Mouse (Mus musculus) kidney, postnatal 0 days (tissue): ENCODE results near the gene Fam189a2. TPM values are rescaled to one million over a fixed set of nuclear protein-coding genes. Genes with fewer than 3 reads are reported as not detected.
A peak's percentile ranks its signal among the peaks of the same experiment; 100 is the strongest.

ENCODE experiments used
- ATAC-seq: fragments of 200-750 bp; cut with Nextera tagmentation; replicated peaks from 2 replicates; pipeline ENCODE4 v1.8.0; 2017; ENCODE audit warnings: low read depth, moderate number of reproducible peaks, moderate TSS enrichment, moderate library complexity; ENCODE audit not compliant: low FRiP score
- DNase-seq: peaks from one replicate; pipeline ENCODE4 v3.0.0-alpha.2; 2016; ENCODE audit warnings: low spot score
- H3K27ac ChIP-seq: fragments of 300-500 bp; sonication (generic); 2 replicates; pipeline ENCODE4 v1.5.1; 2014; ENCODE audit warnings: mild to moderate bottlenecking
- H3K27me3 ChIP-seq: fragments of 300-500 bp; sonication (generic); 2 replicates; pipeline ENCODE4 v1.6.1; 2014; ENCODE audit warnings: low read length, mixed read lengths; ENCODE audit not compliant: insufficient read depth
- H3K36me3 ChIP-seq: fragments of 300-500 bp; sonication (generic); 2 replicates; pipeline ENCODE4 v1.6.1; 2014; ENCODE audit warnings: low read length, mixed read lengths; ENCODE audit not compliant: insufficient read depth
- H3K4me1 ChIP-seq: fragments of 300-500 bp; sonication (generic); replicated peaks from 2 replicates; pipeline ENCODE4 v1.6.1; 2014; ENCODE audit warnings: antibody characterized with exemption, low read length, mixed read lengths; ENCODE audit not compliant: insufficient read depth
- H3K4me2 ChIP-seq: fragments of 300-500 bp; sonication (generic); 2 replicates; pipeline ENCODE4 v1.6.1; 2014; ENCODE audit warnings: mild to moderate bottlenecking, low read length, moderate library complexity, mixed read lengths
- H3K4me3 ChIP-seq: fragments of 300-500 bp; sonication (generic); replicated peaks from 2 replicates; pipeline ENCODE4 v1.5.1; 2014; ENCODE audit warnings: low read depth, low read length
- H3K9ac ChIP-seq: fragments of 300-500 bp; sonication (generic); 2 replicates; pipeline ENCODE4 v1.6.1; 2014; ENCODE audit warnings: low read depth, low read length
- H3K9me3 ChIP-seq: fragments of 300-500 bp; sonication (generic); replicated peaks from 2 replicates; pipeline ENCODE4 v1.6.1; 2016; ENCODE audit warnings: low read length, inconsistent platforms, mixed read lengths
- CTCF ChIP-seq: IDR thresholded peaks from 2 replicates; pipeline ENCODE4 v1.5.1; 2016; ENCODE audit warnings: antibody characterized with exemption, low read depth, mild to moderate bottlenecking, moderate library complexity
- WGBS: fragments of 180-500 bp; shearing (Covaris S2); extraction: QIAGEN DNeasy Blood & Tissue Kit; methylation state at CpG from one replicate; pipeline ENCODE4 v1.1.7; 2014; 5-methylcytosine and 5-hydroxymethylcytosine counted together
- polyA plus RNA-seq: library from polyadenylated mRNA; unstranded; fragments of >200 nt; fragmentation: Nextera tagmentation; extraction: Ambion mirVana; gene quantifications from 2 replicates; pipeline ENCODE4 v1.2.1, GENCODE M21; 2015

The Fam189a2 gene
- polyA plus RNA-seq, 1 experiment from 2014 or later: 1.6 TPM

DNA sequence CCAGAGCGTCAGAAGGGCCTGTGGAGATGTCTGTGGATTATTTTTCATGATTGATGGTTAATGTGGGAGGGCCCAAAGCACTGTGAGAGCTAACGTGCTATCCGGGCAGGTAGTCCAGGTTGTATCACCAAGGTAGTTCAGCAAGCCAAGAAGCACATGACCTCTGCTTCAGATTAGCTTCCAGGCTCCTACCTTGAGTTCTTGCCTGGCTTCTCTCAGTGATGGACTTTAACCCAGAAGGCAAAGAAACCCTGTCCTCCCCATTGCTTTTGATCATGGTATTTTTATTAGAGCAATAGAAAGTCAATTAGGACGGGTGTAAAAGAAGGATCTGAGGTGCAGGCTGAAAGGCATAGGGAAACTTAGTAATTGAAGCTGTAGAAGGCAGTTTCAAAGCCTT is 32.8 kb upstream of the Fam189a2 start:
- Histone ChIP-seq H3K9me3 (no peaks in the 10 kb centered on the region), H3K36me3 (no peaks in the 10 kb centered on the region), H3K4me3 (no peak overlapping the region), H3K9ac (no peak overlapping the region), H3K4me2 (no peak overlapping the region), H3K27me3 (no peaks in the 10 kb centered on the region), H3K4me1 (no peaks in the 10 kb centered on the region), H3K27ac (no peak overlapping the region)
- no peak for TF ChIP-seq CTCF
- ATAC-seq (no peak), DNase-seq (no peak)
- 42% methylated on average over 4 of the region's 4 CpGs for WGBS

GRCm38 (mm10) chr19:24058851-24059250 is 28.0 kb upstream of the Fam189a2 start:
- ATAC-seq: no peak
- no peak for TF ChIP-seq CTCF

DNA sequence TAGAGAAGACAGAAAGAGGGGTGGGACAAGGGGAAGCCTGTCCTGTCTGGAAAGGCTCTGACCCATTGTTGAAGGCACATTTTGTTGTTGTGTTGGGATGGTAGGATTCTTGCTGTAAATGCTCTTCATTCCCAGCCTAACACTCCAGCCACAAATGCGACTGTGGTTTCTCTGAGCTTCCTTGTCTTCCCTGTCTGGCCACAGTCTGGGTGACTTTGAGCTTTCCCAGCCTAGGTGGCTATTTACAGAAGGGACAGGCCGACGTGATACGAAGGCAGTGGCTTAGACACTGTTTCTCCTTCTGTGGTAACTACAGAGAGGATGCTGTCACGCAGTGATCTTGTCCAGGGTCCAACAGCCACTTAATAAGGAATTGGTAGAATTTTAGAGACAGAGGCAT is 27.2 kb upstream of the Fam189a2 start:
- H3K27ac ChIP-seq: no peak overlapping the region

More at GRCm38 (mm10) chr19:24058851-24059250, 28.0 kb upstream of the Fam189a2 start:
- H3K36me3 ChIP-seq: no peaks in the 10 kb centered on the region
- H3K27me3 ChIP-seq: no peaks in the 10 kb centered on the region
- no peak overlapping the region for H3K4me2 ChIP-seq
- no peaks in the 10 kb centered on the region for H3K4me1 ChIP-seq
- 62% methylated on average over 8 of the region's 8 CpGs for WGBS
- H3K4me3 ChIP-seq: no peak overlapping the region
- H3K9ac ChIP-seq: no peak overlapping the region
- no peak for DNase-seq
- H3K9me3 ChIP-seq: no peaks in the 10 kb centered on the region
- H3K27ac ChIP-seq: no peak overlapping the region

DNA sequence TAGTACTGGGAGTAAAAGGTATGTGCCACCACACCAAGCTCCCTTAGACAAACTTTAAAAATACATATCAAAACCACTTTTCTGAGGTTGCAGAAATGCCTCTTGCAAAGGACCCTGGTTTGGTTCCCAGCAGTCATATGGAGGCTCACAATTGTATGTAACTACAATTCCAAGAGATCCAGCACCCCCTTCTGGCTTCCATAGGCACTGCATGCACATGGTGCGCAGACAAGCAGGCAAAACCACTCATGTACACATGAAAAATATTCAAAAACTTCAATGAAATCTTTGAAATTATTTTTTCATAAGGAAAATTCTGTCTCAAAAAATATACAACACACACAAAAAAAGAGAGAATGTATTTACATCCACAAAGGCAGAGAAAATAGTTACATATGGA is 26.1 kb upstream of the Fam189a2 start:
- H3K27me3 ChIP-seq: no peaks in the 10 kb centered on the region
- ATAC-seq (no peak), DNase-seq (no peak)
- no peak for TF ChIP-seq CTCF
- no peak overlapping the region for H3K4me3 ChIP-seq
- H3K9ac ChIP-seq: no peak overlapping the region
- H3K36me3 ChIP-seq: no peaks in the 10 kb centered on the region
- H3K4me2 ChIP-seq: no peak overlapping the region
- H3K4me1 ChIP-seq: no peaks in the 10 kb centered on the region
- H3K27ac ChIP-seq: no peak overlapping the region
- no peaks in the 10 kb centered on the region for H3K9me3 ChIP-seq
- WGBS: 98% methylated on average over 1 of the region's 1 CpGs

More for the DNA sequence above, 27.2 kb upstream of the Fam189a2 start:
- no peaks in the 10 kb centered on the region for H3K36me3 ChIP-seq
- 81% methylated on average over 5 of the region's 5 CpGs for WGBS
- H3K27me3 ChIP-seq: no peaks in the 10 kb centered on the region
- no peak overlapping the region for H3K9ac ChIP-seq
- no peak for TF ChIP-seq CTCF
- H3K4me2 ChIP-seq: no peak overlapping the region
- no peak for ATAC-seq
- no peak overlapping the region for H3K4me3 ChIP-seq
- H3K9me3 ChIP-seq: no peaks in the 10 kb centered on the region
- H3K4me1 ChIP-seq: no peaks in the 10 kb centered on the region
- DNase-seq: no peak

- TF ChIP-seq CTCF: no peak
- WGBS: 30% methylated on average over 2 of the region's 2 CpGs
- no peak overlapping the region for H3K4me3 ChIP-seq
- no peak overlapping the region for H3K27ac ChIP-seq
- H3K27me3 ChIP-seq: no peaks in the 10 kb centered on the region
- H3K4me1 ChIP-seq: no peaks in the 10 kb centered on the region
- H3K4me2 ChIP-seq: no peak overlapping the region
- ATAC-seq (no peak), DNase-seq (peak; percentile 49)
- H3K36me3 ChIP-seq: no peaks in the 10 kb centered on the region
- H3K9me3 ChIP-seq: no peaks in the 10 kb centered on the region
- H3K9ac ChIP-seq: no peak overlapping the region
Measured at GRCm38 (mm10) chr19:24054904-24055303, 24.1 kb upstream of the Fam189a2 start.

DNA sequence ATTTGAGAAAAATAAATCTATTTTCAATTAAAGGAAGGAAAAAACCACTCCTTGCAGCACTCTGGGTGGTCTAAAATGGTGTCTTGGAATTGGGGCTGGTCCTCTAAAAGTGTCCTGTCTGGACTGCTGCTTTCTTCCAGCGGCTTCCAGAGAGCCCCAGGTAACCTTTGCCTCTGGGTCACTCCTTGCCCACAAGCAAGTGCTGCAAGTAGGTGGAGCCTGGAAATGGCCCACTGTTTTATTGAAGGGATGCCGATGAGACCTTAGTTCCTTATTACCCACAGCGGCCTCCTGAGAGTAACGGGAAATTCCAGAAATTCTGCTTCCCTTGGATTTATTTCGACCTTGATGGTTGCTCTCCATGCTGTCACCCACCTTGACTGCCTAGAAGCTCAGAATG is 23.4 kb upstream of the Fam189a2 start:
- no peak for TF ChIP-seq CTCF
- Histone ChIP-seq H3K9me3 (no peaks in the 10 kb centered on the region), H3K27me3 (no peaks in the 10 kb centered on the region), H3K4me1 (no peaks in the 10 kb centered on the region), H3K9ac (no peak overlapping the region), H3K4me3 (no peak overlapping the region), H3K4me2 (no peak overlapping the region), H3K27ac (no peak overlapping the region), H3K36me3 (no peaks in the 10 kb centered on the region)
- peak; percentile 8 for DNase-seq
- ATAC-seq: no peak
- WGBS: 16% methylated on average over 5 of the region's 5 CpGs

DNA sequence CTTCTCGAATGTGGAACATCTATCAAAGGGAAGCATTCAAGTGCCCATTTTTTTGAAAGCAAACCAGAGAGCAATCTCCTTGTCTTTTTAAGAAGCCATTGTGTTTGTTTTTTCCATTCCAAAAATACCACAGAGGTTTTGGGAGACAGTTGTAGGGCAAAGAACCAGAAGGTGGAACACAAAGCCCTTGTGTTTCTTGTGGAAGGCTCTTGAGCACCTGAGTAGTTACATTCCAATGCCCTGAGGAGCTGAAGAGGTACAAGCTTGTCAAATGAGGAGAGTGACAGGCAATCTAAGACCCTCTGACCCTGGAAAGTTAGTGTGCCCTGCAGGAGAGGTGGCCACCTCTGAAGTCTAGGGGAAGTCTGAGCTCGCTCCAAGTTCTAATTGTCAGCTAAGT is 19.7 kb upstream of the Fam189a2 start:
- WGBS: 90% methylated on average over 2 of the region's 2 CpGs
- Histone ChIP-seq H3K4me3 (no peak overlapping the region), H3K4me2 (no peak overlapping the region), H3K9ac (no peak overlapping the region), H3K27me3 (no peaks in the 10 kb centered on the region), H3K4me1 (no peaks in the 10 kb centered on the region), H3K36me3 (no peaks in the 10 kb centered on the region), H3K9me3 (no peaks in the 10 kb centered on the region), H3K27ac (no peak overlapping the region)
- ATAC-seq (no peak), DNase-seq (no peak)
- no peak for TF ChIP-seq CTCF
